In the genomic region with DNA sequence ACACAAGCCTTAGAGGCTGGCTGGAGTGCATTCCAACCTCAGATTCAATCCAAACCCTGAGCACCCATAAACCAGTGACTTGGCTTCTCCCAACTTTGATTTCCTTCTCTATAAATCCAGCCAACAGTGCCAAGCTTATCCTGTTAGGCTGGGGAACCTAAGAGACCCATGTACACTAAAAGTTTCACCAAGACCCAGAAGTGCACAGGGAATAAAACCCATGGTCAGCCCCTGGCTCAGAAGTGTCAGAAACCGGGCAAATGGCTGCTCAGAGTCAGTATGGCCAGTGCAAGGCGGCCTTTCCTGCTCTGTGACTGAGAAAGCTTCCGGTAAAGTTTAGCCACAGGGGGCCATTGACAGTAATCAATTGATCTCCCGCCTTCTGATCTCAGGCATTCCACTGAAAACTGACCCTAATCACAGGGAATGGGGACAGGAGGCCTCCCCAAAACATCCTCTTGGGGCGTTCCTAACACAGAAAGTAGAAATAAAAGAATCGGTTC, we compare ENCODE assay signal across 7 mouse cellular contexts. TPM values are rescaled to one million over a fixed set of nuclear protein-coding genes. Genes with fewer than 3 reads are reported as not detected.
DNase-seq lines count a peak whose midpoint lies in the region; ATAC-seq and TF ChIP-seq lines count a peak whose summit lies in the region.

No protein-coding gene starts in this region.

- peak overlapping the region; percentile 76 for H3K4me3 ChIP-seq in spleen, adult 2 months (ENCODE audit: extremely low read depth, insufficient read depth, insufficient read length)
- H3K4me3 ChIP-seq in forebrain, postnatal 0 days (ENCODE audit: low read depth, low read length), result peak overlapping the region; percentile 54
- H3K4me3 ChIP-seq in liver, embryonic 11.5 days (ENCODE audit: low read depth, low read length), result peak overlapping the region; percentile 74
- peak overlapping the region; percentile 50 for H3K4me3 ChIP-seq in stomach, postnatal 0 days (ENCODE audit: low read depth, low read length)

- 9% methylated on average over 6 of the region's 6 CpGs for WGBS in spleen, adult 2 months
- 28% methylated on average over 6 of the region's 6 CpGs for WGBS in forebrain, postnatal 0 days
- 12% methylated on average over 6 of the region's 6 CpGs for WGBS in liver, embryonic 11.5 days
- 42% methylated on average over 6 of the region's 6 CpGs for WGBS in stomach, postnatal 0 days

- H3K4me2 ChIP-seq in forebrain, postnatal 0 days (ENCODE audit: low read depth), result peak overlapping the region; percentile 99
- peak overlapping the region; percentile 94 for H3K4me2 ChIP-seq in liver, embryonic 11.5 days
- H3K4me2 ChIP-seq in stomach, postnatal 0 days (replicated peaks; ENCODE audit: low read depth), result peak overlapping the region; percentile 82

- H3K27ac ChIP-seq in spleen, adult 2 months (ENCODE audit: insufficient read depth, low read length), result peak overlapping the region; percentile 58
- no peak overlapping the region for H3K27ac ChIP-seq in forebrain, postnatal 0 days (ENCODE audit: low read depth, low read length)
- peak overlapping the region; percentile 85 for H3K27ac ChIP-seq in liver, embryonic 11.5 days (ENCODE audit: low read depth, low read length)
- H3K27ac ChIP-seq in stomach, postnatal 0 days (replicated peaks), result peak overlapping the region; percentile 69

- no peak for TF ChIP-seq EP300 in stomach, postnatal 0 days (optimal IDR thresholded peaks at IDR 0.05)

- TF ChIP-seq POLR2A in spleen, adult 2 months (IDR thresholded peaks at IDR 0.05; ENCODE audit: low read depth, low read length), result no peak

- peaks cover 25% of the 10 kb centered on the region for H3K4me1 ChIP-seq in spleen, adult 2 months (ENCODE audit: control insufficient read depth, insufficient read depth, insufficient read length)
- 0 out of 2 replicates have a peak, but pooled peaks cover 4% of the 10 kb centered on the region for H3K4me1 ChIP-seq in forebrain, postnatal 0 days (ENCODE audit: insufficient read depth)
- peaks cover 24% of the 10 kb centered on the region for H3K4me1 ChIP-seq in liver, embryonic 11.5 days (replicated peaks; ENCODE audit: control insufficient read depth, insufficient read depth, low read length)
- H3K4me1 ChIP-seq in stomach, postnatal 0 days (replicated peaks; ENCODE audit: control insufficient read depth, insufficient read depth), result 0 out of 2 replicates have a peak, but pooled peaks cover 4% of the 10 kb centered on the region

- no peaks in the 10 kb centered on the region for H3K9me3 ChIP-seq in forebrain, postnatal 0 days (ENCODE audit: low read length)
- no peaks in the 10 kb centered on the region for H3K9me3 ChIP-seq in liver, embryonic 11.5 days (ENCODE audit: control insufficient read depth, low read length)
- H3K9me3 ChIP-seq in stomach, postnatal 0 days (ENCODE audit: control insufficient read depth, low read length), result no peaks in the 10 kb centered on the region

- DNase-seq in spleen, adult 2 months (ENCODE audit: low read depth in 1 of 2, low spot score in 2 of 2), result no peak
- no peak for DNase-seq in spleen, postnatal 10 days (ENCODE audit: low spot score in 2 of 2)
- DNase-seq in forebrain, postnatal 0 days, result no peak
- no peak for DNase-seq in liver, embryonic 11.5 days (ENCODE audit: low spot score)
- DNase-seq in stomach, postnatal 0 days (ENCODE audit: low spot score), result no peak
- DNase-seq in Muller cell, postnatal 12 days (ENCODE audit: inconsistent ontology term), result no peak
- no peak for DNase-seq in layer of hippocampus, postnatal 36 days

- H3K36me3 ChIP-seq in spleen, adult 2 months (ENCODE audit: control insufficient read depth, insufficient read depth, low read length), result no peaks in the 10 kb centered on the region
- no peaks in the 10 kb centered on the region for H3K36me3 ChIP-seq in forebrain, postnatal 0 days (ENCODE audit: insufficient read depth)
- H3K36me3 ChIP-seq in liver, embryonic 11.5 days (ENCODE audit: control insufficient read depth, insufficient read depth, low read length), result peaks cover 5% of the 10 kb centered on the region; the same call in 1 of the 2 replicates
- no peaks in the 10 kb centered on the region for H3K36me3 ChIP-seq in stomach, postnatal 0 days (ENCODE audit: control insufficient read depth, insufficient read depth, low read length)

- H3K9ac ChIP-seq in forebrain, postnatal 0 days, result no peak overlapping the region
- H3K9ac ChIP-seq in liver, embryonic 11.5 days (ENCODE audit: low read depth, low read length), result peak overlapping the region; percentile 89
- H3K9ac ChIP-seq in stomach, postnatal 0 days (ENCODE audit: low read length), result peak overlapping the region; percentile 70

- ATAC-seq in forebrain, postnatal 0 days, result no peak
- no peak for ATAC-seq in liver, embryonic 11.5 days (replicated peaks; ENCODE audit: low FRiP score)
- ATAC-seq in stomach, postnatal 0 days (ENCODE audit: low FRiP score, low TSS enrichment), result no peak

- no peak for TF ChIP-seq CTCF in spleen, adult 2 months (IDR thresholded peaks at IDR 0.05; ENCODE audit: extremely low read depth, insufficient read depth, insufficient read length, insufficient replicate concordance)
- TF ChIP-seq CTCF in forebrain, postnatal 0 days (IDR thresholded peaks at IDR 0.05; ENCODE audit: low read depth), result no peak
- TF ChIP-seq CTCF in stomach, postnatal 0 days (IDR thresholded peaks at IDR 0.05; ENCODE audit: low read depth), result no peak

- no peaks in the 10 kb centered on the region for H3K27me3 ChIP-seq in spleen, adult 2 months (ENCODE audit: control insufficient read depth, insufficient read depth, low read length)
- H3K27me3 ChIP-seq in forebrain, postnatal 0 days (ENCODE audit: insufficient read depth, low read length), result no peaks in the 10 kb centered on the region
- H3K27me3 ChIP-seq in liver, embryonic 11.5 days (replicated peaks; ENCODE audit: control insufficient read depth, insufficient read depth, low read length), result no peaks in the 10 kb centered on the region
- no peaks in the 10 kb centered on the region for H3K27me3 ChIP-seq in stomach, postnatal 0 days (ENCODE audit: control insufficient read depth, insufficient read depth, low read length)

RNA-seq across cellular contexts. Expression of a gene that starts 2.6 kb away (rescaled TPM):
- polyA plus RNA-seq in spleen, adult 2 months (2012; rRNA removed), result 20.1 and 21.6 TPM in 2 replicates
- total RNA-seq in forebrain, postnatal 0 days (2014; rRNA removed), result 6.8 and 7.9 TPM in 2 replicates
- 3.0 and 4.3 TPM in 2 replicates for polyA plus RNA-seq in forebrain, postnatal 0 days (2015; fragmentation: Nextera tagmentation; extraction: Ambion mirVana)
- polyA plus RNA-seq in liver, embryonic 11.5 days (2014; fragmentation: Nextera tagmentation; extraction: Ambion mirVana), result 18.6 and 19.5 TPM in 2 replicates
- polyA plus RNA-seq in stomach, postnatal 0 days (2015; fragmentation: Nextera tagmentation; extraction: Ambion mirVana), result 10.7 and 11.5 TPM in 2 replicates
- 1 to 10 TPM; 1.7 to 2.6 TPM for total RNA-seq in layer of hippocampus, postnatal 36 days (2021)
